Mouse (Mus musculus) heart, postnatal 0 days (tissue): Measurements from ENCODE around the gene Phf24.

Source experiments
- CTCF ChIP-seq: IDR thresholded peaks from 2 replicates; pipeline ENCODE4 v1.5.1; 2016; ENCODE audit warnings: antibody characterized with exemption, control low read depth, low read depth
- EP300 ChIP-seq: IDR thresholded peaks from 2 replicates; pipeline ENCODE4 v1.6.1; 2016; ENCODE audit warnings: antibody characterized with exemption, low read depth

DNA sequence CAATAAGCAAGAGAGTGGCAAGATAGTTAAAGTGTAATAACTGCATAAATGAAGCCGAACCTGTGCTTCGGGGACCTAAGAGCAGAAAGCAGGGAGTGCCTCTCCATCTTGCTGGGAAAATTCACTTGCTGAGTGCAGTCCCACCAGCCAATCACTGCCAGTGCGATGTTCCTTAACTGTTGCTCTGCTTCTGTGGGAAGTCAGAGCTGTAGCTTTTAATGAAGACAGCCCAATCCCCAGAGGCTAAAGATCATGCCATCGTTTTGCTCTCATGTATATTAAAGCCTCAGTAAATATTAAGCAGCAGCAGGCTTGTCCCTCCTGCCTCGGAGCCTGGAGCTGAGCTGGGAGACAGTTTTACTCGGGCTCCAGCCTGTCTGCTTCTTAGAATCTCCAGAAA lies 5.6 kb downstream of the Phf24 start:
- TF ChIP-seq CTCF (no peak), EP300 (no peak)
